Mouse (Mus musculus): ENCODE data around the gene 5730522E02Rik.

5730522E02Rik gene

GRCm38 (mm10) chr11:25772231-25772630, 438.3 kb downstream of the 5730522E02Rik start:
- DNase-seq, result no peak

GRCm38 (mm10) chr11:25770991-25771568, 439.5 kb downstream of the 5730522E02Rik start:
- no peak for DNase-seq

DNA sequence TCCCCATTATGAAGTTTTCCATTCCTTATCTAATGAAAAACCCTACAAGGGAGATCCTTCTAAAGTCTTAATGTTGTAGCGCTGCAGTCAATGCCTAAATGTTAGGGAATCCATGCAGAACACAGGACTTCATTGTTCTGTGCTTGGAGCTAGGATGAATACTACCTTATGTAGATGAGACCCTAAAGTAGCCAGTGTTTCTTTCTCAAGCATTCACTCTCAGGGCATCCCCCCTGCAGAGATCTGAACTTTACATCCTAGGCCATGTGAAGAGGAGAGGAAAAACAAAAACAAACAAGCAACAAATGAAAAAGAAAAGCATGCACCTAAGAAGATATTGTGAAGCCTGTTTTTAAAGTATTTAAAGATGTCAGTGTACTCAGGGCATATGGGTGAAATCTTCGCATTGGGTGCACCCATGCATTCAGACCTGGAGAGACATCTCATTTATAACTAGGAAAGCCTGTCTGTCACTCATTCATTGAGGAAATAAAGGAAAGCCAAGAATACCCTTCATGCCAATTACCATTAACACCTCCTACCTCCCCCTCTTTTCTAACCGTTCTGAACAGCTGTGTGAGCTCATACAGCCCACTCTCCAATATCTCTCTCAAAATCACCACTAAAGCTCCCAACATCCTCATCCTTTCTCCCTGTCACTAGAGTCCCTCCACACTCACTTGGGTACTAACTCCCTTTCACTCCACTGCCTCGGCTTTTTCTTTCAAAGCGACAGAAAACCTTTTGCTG, 442.8 kb downstream of the 5730522E02Rik start:
- no peak for DNase-seq

DNA sequence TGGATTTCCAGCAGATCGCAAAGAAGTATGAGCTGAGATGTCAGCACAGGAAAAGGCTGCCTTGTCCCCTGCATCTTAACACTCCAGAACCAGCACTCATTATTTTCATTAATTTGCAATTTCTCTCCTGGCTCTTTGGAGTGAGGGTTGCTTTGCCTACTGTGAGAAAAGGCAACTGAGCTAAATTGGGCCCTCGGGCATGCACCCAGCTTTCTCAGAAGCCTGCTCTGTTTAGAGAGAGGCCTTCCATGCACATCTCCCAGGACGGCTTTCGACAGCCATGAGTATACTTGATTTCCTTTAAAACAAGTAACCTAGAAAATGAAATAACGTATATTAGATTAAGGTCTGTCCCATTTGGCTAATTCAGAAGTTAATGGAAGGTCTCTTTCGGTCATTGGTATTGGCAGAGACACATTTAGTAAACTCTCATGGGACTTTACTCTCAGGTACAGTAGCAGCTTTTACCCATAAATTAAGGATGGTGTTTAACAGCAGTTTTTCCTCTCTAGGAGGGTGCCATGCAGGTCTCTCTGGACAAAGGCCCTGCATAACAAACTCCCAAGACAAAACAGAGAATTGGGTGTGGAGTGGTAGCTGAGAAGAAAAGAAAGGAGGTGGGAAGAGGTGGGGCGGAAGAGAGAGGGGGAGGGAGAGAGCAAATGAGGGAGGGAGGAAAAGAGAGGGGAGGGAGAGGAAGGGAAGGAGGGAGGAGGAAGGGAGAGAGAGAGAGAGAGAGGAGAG, 457.2 kb downstream of the 5730522E02Rik start:
- no peak for DNase-seq

DNA sequence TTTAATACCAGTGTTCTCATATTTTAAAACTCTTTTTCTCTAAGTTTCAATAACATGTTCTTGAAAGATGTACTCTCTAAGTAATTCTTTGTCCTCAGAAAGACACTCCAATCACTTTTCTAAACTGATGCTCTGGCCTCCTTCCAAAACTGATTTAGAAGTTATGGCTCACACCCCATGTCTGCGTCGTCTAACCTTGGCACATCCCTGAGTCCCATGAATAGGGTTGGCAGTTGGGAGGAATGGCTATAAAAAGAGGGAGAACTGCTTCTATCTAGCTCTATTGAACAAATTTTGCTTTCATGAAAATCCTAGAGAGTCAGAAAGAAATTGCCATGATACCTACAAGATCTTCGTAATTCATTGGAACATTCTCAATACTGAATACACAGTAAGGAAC, 458.1 kb downstream of the 5730522E02Rik start:
- DNase-seq, result no peak

- no peak for DNase-seq
Measured at GRCm38 (mm10) chr11:25747098-25747862, 463.3 kb downstream of the 5730522E02Rik start.

DNA sequence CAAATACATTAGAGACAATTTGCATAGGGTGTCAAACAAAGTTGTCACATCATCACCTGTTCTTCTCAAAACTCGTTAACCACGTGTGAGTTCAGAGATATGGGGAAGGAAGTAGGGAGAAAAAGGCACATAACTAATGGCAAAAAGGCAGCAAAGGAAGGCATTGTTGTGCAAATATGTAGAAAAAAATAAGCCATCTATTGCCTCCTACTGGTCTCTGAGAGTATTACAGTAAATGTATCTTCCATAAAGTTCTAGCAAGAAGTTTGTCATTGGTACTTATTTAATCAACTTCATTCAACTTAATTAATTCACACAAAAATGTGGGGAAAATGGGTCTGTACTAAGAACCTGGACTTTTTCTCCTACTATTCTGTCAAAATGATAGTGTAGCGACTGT, 466.9 kb downstream of the 5730522E02Rik start:
- DNase-seq, result no peak

DNA sequence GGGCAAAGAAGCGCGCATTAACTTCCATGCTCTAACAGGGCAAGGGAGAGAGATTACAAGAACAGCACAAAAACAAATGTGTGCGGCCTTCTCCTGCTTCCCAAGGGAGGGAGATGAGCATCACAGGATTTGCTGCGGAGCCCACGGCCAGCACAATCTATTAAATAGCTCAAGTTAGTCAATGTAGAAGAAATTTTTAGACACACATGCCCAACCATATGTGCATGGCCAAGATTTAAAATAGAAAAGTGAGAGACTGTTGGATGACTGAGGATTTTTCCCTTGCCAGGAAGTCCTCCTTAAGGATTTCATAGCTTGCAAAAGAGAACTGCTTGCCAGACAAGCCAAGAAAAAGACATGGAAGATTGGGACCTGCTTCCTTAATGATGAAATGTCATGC, 473.3 kb downstream of the 5730522E02Rik start:
- DNase-seq, result peak; percentile 60

DNA sequence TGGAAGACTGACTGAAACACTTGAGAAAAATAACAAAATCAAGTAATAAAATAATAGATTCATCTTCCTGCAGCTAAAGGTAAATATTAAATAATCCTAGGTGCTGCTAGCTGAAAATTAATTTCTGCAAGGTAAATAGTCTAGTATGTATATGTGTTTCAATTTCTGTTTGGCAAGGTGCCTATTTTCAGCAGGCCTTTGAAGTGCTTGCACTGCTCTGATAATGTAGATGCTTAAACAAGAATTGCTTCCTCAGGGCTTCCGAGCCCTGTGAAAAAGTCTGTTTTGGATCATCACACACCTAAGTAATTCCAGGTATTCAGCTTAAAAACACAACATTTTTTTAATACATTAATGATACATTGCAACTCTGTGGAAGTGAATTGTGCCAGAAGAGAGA, 481.1 kb downstream of the 5730522E02Rik start:
- DNase-seq, result no peak

GRCm38 (mm10) chr11:25715447-25716321, 494.9 kb downstream of the 5730522E02Rik start:
- peak; percentile 89 for DNase-seq

GRCm38 (mm10) chr11:25710559-25710958, 500.0 kb downstream of the 5730522E02Rik start:
- no peak for DNase-seq

DNA sequence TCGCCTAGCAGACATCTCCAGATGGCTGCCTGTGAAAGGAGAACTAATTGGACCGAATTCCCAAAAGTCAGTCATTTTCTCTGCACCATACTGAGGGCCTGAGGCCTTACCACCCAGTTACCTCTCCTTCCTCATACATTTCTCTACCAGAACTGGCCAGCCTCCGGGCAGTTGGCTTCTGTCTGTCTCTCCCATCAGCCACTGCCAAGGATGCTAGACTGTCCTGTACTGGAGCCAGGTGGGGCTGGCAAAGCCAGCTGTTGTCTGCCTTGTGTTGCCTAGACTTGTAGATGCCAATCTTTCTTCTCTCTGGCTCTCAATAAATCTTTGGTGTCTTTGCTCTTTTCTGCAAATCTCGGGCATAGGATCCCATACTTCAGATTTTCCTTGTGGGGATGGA, 500.7 kb downstream of the 5730522E02Rik start:
- DNase-seq, result no peak

DNA sequence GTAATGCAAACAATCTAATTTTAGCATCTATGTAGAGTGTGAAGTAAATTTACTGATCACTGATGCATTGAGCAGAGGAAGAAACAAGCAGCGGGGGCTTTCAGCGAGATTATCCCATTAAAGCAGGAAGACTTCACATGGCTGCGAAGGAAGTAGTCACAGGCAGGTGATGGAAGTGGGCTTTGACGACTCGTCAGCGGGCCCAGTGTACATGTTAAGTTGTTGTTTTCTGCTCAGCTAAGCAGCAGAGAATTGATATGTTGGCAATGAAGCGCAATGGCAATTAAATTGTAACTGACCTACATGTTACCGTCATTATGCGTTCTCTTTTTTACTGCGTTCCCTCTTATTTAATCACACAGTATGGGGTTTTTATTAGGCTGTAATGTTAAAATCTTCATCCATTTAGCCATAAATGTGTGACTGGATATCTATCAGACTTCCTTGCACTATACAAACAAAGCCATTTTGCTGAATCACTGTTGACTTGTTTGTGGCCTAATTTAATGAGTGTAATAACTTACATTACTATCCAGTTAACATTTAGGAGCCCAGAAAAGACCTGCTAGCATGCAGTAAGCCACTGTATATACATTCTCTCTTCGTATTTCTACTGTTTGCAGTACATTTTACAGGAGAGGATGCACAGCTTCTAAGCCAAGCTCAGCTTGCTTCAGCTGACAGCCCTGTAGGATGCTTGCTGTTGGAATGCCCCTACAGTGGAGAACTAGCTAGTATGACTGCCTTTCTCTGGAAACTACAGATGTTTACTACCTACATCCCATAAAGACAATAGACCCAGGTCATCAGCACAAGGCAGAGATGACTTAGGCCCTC, 506.0 kb downstream of the 5730522E02Rik start:
- DNase-seq, result no peak

GRCm38 (mm10) chr11:25702791-25703190, 507.8 kb downstream of the 5730522E02Rik start:
- no peak for DNase-seq

DNA sequence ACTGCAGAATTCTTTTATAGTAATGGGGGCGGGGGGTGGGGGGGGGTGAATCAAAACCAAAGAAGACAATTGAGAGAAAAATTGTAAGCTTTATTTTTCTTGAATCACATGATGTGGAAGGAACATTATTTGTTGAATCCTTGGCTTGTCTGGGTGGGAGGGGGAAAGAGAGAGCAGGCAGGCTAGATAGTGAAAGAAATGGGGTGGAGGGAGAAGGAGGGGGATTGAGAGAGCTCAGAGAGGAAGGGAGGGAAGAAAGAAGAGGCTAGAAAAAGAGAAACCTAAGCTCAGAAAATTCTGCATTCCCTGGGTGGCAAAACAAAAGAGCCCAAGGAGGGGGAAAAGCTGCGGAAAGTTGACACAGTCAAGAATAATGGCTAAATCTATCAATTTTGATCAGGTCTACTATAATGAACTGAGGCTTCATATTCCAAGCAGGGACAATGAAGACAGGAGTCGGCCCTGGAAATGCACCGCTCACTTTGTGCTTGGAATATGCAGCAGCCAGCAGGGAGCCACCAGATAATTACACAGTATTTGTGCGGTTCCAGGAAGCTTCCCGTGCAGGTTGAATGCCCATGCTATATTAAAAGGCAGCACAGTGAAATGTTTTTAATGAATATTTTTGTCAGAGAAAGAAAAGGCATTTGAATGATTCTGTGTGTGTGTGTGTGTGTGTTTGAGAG, 512.9 kb downstream of the 5730522E02Rik start:
- no peak for DNase-seq

DNA sequence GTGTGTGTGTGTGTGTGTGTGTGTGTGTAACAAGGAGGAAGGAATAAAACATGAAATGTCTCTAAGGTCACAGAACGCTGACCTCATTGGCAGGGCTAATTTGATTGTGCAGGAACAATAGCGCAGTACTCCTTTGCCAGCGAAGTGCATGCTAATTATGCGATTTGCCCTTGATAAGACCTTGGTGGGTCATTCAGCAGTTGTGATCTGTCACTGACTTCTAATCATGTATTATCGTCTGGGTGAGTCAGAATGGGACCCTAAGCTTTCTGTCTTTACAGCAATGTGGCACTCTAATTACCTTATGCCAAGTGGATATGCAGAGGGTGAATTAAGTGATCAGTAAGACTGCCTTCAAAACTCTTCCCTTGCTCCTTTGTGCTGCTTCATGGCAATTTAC, 514.4 kb downstream of the 5730522E02Rik start:
- DNase-seq, result no peak

DNA sequence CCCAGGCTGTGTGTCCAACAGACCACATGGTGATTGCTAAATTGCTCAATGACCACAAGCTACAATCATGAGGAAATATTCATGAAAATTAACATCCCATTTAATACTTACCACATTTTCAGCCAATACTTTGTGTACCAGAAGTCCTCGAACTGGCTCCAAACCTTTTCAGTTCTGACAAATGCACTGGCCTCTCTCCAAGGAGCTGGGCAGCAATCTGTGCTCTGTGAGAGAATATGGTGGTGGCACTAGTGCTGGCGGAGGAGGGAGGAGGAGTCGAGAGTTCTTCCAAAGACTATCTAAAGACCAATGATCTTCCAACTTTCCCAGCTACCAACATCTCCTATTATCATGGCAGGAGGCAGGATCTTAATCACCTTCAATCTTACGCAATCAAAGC, 525.8 kb downstream of the 5730522E02Rik start:
- peak; percentile 79 for DNase-seq

DNA sequence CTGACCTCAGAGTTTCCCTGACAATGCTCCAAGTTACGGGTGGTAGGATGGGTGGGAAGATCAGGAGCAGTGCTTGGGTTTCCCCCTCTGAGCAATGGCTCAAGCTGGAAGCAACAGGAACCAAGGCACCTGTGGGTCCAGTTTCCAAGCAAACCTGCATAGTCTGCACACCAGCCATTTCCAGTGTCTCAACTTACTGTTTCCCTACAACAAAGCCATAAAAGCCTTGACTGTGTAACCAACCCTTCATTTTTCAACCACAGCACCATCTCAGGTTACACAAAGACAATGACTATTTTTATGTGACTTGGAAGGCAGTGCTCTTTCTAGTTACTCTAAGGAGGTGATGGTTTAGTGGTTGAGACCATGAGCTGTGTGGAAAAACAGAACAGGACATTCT, 530.7 kb downstream of the 5730522E02Rik start:
- no peak for DNase-seq

DNA sequence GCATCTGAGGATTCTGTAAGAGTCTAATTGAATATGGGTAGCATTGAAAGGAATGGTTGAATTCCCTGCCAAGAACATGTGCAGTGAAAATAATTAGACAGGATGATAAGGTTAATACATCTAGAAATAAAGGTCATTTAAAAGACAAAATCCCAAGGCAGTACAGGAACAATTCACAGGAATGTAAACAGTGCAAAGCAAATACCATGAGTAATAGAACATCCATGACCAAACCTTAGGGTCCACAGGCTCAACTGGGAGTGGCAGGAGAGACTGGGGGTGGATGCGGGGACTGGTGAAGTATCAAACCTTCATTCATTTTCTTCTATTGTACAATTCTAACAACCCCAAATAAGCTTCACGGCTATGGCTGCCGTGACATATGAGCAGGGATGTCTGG, 536.4 kb downstream of the 5730522E02Rik start:
- DNase-seq, result no peak

DNA sequence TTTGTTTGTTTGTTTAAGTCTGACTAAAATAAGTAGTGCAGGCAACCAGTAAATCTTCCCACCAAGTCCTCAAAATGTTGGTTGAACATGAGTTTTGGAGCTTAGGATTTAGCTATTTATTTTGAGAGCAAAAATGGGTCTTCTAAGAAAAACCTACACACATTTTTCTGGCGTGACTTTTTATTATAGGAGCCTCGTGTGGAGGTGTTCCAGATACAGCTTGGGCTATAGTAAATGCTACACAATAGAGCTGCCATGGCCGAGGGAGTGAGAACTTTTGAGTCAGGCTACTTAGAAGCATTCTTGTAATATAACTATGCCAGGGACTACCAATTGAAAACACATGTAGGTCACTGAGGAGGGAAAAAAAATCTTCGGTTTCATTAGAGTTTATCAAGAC, 540.5 kb downstream of the 5730522E02Rik start:
- DNase-seq, result no peak

Data from layer of hippocampus, adult 9-11 months (tissue).